Mouse (Mus musculus) CH12.LX (cell line): ENCODE measurements around the gene Smo. TPM values are rescaled to one million over a fixed set of nuclear protein-coding genes. Genes with fewer than 3 reads are reported as not detected.

Experiments
- DNase-seq: peaks from one replicate; pipeline ENCODE4 v3.0.0-alpha.2; 2013; ENCODE audit errors: extremely low read depth
- H3K27ac ChIP-seq: 2 replicates; pipeline ENCODE4 v1.5.1; 2012; ENCODE audit warnings: low read depth, mild to moderate bottlenecking, control low read depth, moderate library complexity; ENCODE audit not compliant: insufficient read depth
- H3K27me3 ChIP-seq: replicated peaks from 2 replicates; pipeline ENCODE3; 2012; ENCODE audit warnings: inconsistent platforms
- H3K36me3 ChIP-seq, 2 experiments: replicated peaks in 1 of 2; 2 replicates each; pipeline versions ENCODE3 to v1.6.1; 2012; ENCODE audit warnings: inconsistent platforms in 1 of 2, low read length in 1 of 2, mild to moderate bottlenecking in 1 of 2, mixed read lengths in 1 of 2, moderate library complexity in 1 of 2; ENCODE audit not compliant: control insufficient read depth in 1 of 2, insufficient read depth in 1 of 2
- H3K4me1 ChIP-seq, 2 experiments: 2 replicates each; pipeline ENCODE4 v1.6.1; 2012; ENCODE audit warnings: inconsistent platforms in 1 of 2, moderate library complexity in 1 of 2; ENCODE audit not compliant: insufficient read depth in 2 of 2, control insufficient read depth in 1 of 2
- H3K4me2 ChIP-seq: 2 replicates; pipeline ENCODE4 v1.6.1; 2012; ENCODE audit warnings: low read depth, mild to moderate bottlenecking, control low read depth; ENCODE audit not compliant: poor library complexity, insufficient read depth, severe bottlenecking
- H3K4me3 ChIP-seq, 3 experiments: fragments of 150-350 bp in 1 of 3; sonication (generic) in 1 of 3; replicated peaks in 1 of 3; 2 replicates each; pipeline versions ENCODE3 to v1.5.1; 2011 to 2012; ENCODE audit warnings: low read depth in 2 of 3, low read length in 2 of 3, mild to moderate bottlenecking in 2 of 3, moderate library complexity in 2 of 3, control low read depth in 1 of 3, improper control_type of control experiment in 1 of 3, inconsistent platforms in 1 of 3, mixed read lengths in 1 of 3; ENCODE audit not compliant: poor library complexity in 1 of 3
- H3K79me2 ChIP-seq: replicated peaks from 2 replicates; pipeline ENCODE4 v1.6.1; 2012; ENCODE audit warnings: mild to moderate bottlenecking, moderate library complexity; ENCODE audit not compliant: control insufficient read depth, poor library complexity, insufficient read depth, severe bottlenecking; ENCODE audit errors: extremely low read depth
- H3K9ac ChIP-seq: 2 replicates; pipeline ENCODE4 v1.6.1; 2012; ENCODE audit warnings: low read depth, mild to moderate bottlenecking, control low read depth, moderate library complexity; ENCODE audit not compliant: insufficient read depth
- H3K9me3 ChIP-seq: replicated peaks from 2 replicates; pipeline ENCODE3; 2012; ENCODE audit warnings: low read length, inconsistent platforms, mixed read lengths
- CHD2 ChIP-seq: IDR thresholded peaks from 2 replicates; pipeline ENCODE4 v1.6.1; 2011; ENCODE audit warnings: low read length, improper control_type of control experiment
- EP300 ChIP-seq: IDR thresholded peaks from 2 replicates; pipeline ENCODE4 v1.6.1; 2011; ENCODE audit warnings: low read length, improper control_type of control experiment
- GABPA ChIP-seq: IDR thresholded peaks from 2 replicates; pipeline ENCODE4 v1.6.1; 2012; ENCODE audit warnings: low read depth, low read length, improper control_type of control experiment, inconsistent platforms; ENCODE audit not compliant: insufficient replicate concordance
- HCFC1 ChIP-seq: IDR thresholded peaks from 2 replicates; pipeline ENCODE4 v1.6.1; 2012; ENCODE audit warnings: low read depth, mild to moderate bottlenecking, inconsistent platforms, low read length, improper control_type of control experiment
- JUN ChIP-seq: IDR thresholded peaks from 2 replicates; pipeline ENCODE4 v1.6.1; 2011; ENCODE audit warnings: low read depth, mild to moderate bottlenecking, low read length, improper control_type of control experiment, moderate library complexity; ENCODE audit not compliant: insufficient read depth
- MAZ ChIP-seq: IDR thresholded peaks from 2 replicates; pipeline ENCODE4 v1.6.1; 2012; ENCODE audit warnings: low read depth, mild to moderate bottlenecking, inconsistent platforms, low read length, improper control_type of control experiment, moderate library complexity
- MXI1 ChIP-seq: IDR thresholded peaks from 2 replicates; pipeline ENCODE4 v1.6.1; 2011; ENCODE audit warnings: mild to moderate bottlenecking, low read depth, low read length, improper control_type of control experiment
- MYC ChIP-seq: IDR thresholded peaks from 2 replicates; pipeline ENCODE4 v1.6.1; 2011; ENCODE audit warnings: low read depth, mild to moderate bottlenecking, improper control_type of control experiment, low read length
- NRF1 ChIP-seq: IDR thresholded peaks from 2 replicates; pipeline ENCODE4 v1.6.1; 2014; ENCODE audit warnings: low read depth, mild to moderate bottlenecking, inconsistent platforms, low read length, improper control_type of control experiment, moderate library complexity
- PAX5 ChIP-seq: IDR thresholded peaks from 2 replicates; pipeline ENCODE4 v1.6.1; 2012; ENCODE audit warnings: low read length, inconsistent platforms, mixed read lengths
- POLR2A ChIP-seq: IDR thresholded peaks from 2 replicates; pipeline ENCODE4 v1.6.1; 2011; ENCODE audit warnings: low read depth, mild to moderate bottlenecking, improper control_type of control experiment, low read length
- RAD21 ChIP-seq: IDR thresholded peaks from 2 replicates; pipeline ENCODE4 v1.6.1; 2011; ENCODE audit warnings: low read depth, mild to moderate bottlenecking, low read length, improper control_type of control experiment, moderate library complexity
- RCOR1 ChIP-seq: conservative IDR thresholded peaks from 2 replicates; pipeline ENCODE4 v1.6.1; 2012; ENCODE audit warnings: low read depth, mild to moderate bottlenecking, inconsistent platforms, low read length, improper control_type of control experiment
- SIN3A ChIP-seq: IDR thresholded peaks from 2 replicates; pipeline ENCODE4 v1.6.1; 2012; ENCODE audit warnings: low read length, improper control_type of control experiment, inconsistent platforms
- TBP ChIP-seq: conservative IDR thresholded peaks from 2 replicates; pipeline ENCODE4 v1.6.1; 2011; ENCODE audit warnings: low read depth, low read length, improper control_type of control experiment
- TCF12 ChIP-seq: IDR thresholded peaks from 2 replicates; pipeline ENCODE4 v1.6.1; 2014; ENCODE audit warnings: low read depth, mild to moderate bottlenecking, inconsistent platforms, low read length, improper control_type of control experiment
- UBTF ChIP-seq: IDR thresholded peaks from 2 replicates; pipeline ENCODE4 v1.6.1; 2012; ENCODE audit warnings: low read depth, mild to moderate bottlenecking, inconsistent platforms, low read length, improper control_type of control experiment, moderate library complexity
- USF1 ChIP-seq: IDR thresholded peaks from 2 replicates; pipeline ENCODE4 v1.6.1; 2014; ENCODE audit warnings: low read depth, mild to moderate bottlenecking, inconsistent platforms, low read length, improper control_type of control experiment
- ZKSCAN1 ChIP-seq: IDR thresholded peaks from 2 replicates; pipeline ENCODE4 v1.6.1; 2012; ENCODE audit warnings: low read depth, inconsistent platforms, low read length, improper control_type of control experiment, borderline replicate concordance
- ZNF384 ChIP-seq: IDR thresholded peaks from 2 replicates; pipeline ENCODE4 v1.6.1; 2012; ENCODE audit warnings: low read depth, low read length, improper control_type of control experiment, inconsistent platforms
- dilution Hi-C: fragments of 300-500 bp; cut with MboI; formaldehyde crosslinking; loops from 2 replicates; pipeline ENCODE4 v1.14.3; 2020; ENCODE audit warnings: low sequenced_read_pairs; ENCODE audit not compliant: extremely low pct_unique_long_range_greater_than_20kb, extremely low pct_ligation_motif_present
- in situ Hi-C: fragments of 300-500 bp; cut with MboI; formaldehyde crosslinking; loops from 3 replicates; pipeline ENCODE4 v1.14.3; 2019; ENCODE audit warnings: low sequenced_read_pairs, low pct_ligation_motif_present, low pct_unique_long_range_greater_than_20kb, mixed read lengths
- polyA plus RNA-seq: library from polyadenylated mRNA; unstranded; fragments of >175 nt; gene quantifications from 2 replicates; pipeline ENCODE4 v1.2.1, GENCODE M21; 2012; ENCODE audit warnings: low read depth; ENCODE audit not compliant: insufficient read length
- total RNA-seq, 2 experiments: library from RNA; depleted of rRNA; stranded (reverse); fragments of 300-350 nt in 1 of 2; fragments of >200 nt in 1 of 2; gene quantifications; 2 replicates each; pipeline ENCODE4 v1.2.3; 2012 to 2014

The Smo gene
- total and polyA plus RNA-seq, 3 experiments = 0.04 to 0.17 TPM; not detected in 1

DNA sequence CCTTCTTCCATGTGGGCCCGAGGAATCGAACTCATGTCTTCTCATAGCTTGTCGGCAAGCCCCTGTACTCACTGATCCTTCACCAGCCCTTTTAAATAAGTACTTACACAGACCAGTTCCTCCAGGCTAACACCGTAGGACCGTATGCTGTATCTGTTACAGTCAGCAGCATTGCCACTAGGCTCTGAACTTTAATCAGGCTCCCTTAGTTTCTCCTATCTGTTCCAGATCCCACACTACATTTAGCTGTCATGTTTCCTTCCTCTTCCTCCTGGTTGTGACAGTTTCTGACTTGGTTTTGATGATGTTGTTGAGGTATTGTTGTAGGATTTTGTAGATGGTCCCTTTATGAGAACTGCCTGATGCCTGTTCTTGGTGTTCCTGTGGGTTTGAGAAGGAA is 31.2 kb upstream of the Smo start:
- TF ChIP-seq MXI1 (no peak), RAD21 (no peak), MYC (no peak), EP300 (no peak), UBTF (no peak), SIN3A (no peak), MAZ (no peak), POLR2A (no peak), PAX5 (no peak), GABPA (no peak), RCOR1 (no peak), TCF12 (no peak), JUN (no peak), HCFC1 (no peak), ZNF384 (no peak), NRF1 (no peak), USF1 (no peak), CHD2 (no peak), ZKSCAN1 (no peak)
- H3K27me3 ChIP-seq = no peaks in the 10 kb centered on the region
- H3K4me2 ChIP-seq = no peak overlapping the region
- no peaks in the 10 kb centered on the region for H3K9me3 ChIP-seq
- H3K4me1 ChIP-seq = peaks cover 6 to 31% of the 10 kb centered on the region in 2 experiments; a peak in 2 of 4 replicates
- H3K9ac ChIP-seq = no peak overlapping the region
- in situ Hi-C loops = loop anchor here (10.0 kb wide), 1 partner anchor 121 kb away; no protein-coding TSS in a partner anchor
- no peaks in the 10 kb centered on the region; the same call in 1 of the 2 replicates for H3K79me2 ChIP-seq
- dilution Hi-C loops = no loop called here
- H3K27ac ChIP-seq = no peak overlapping the region
- DNase-seq = no peak
- no peak overlapping the region for H3K4me3 ChIP-seq
- H3K36me3 ChIP-seq = peaks cover 0 to 9% of the 10 kb centered on the region in 2 experiments

DNA sequence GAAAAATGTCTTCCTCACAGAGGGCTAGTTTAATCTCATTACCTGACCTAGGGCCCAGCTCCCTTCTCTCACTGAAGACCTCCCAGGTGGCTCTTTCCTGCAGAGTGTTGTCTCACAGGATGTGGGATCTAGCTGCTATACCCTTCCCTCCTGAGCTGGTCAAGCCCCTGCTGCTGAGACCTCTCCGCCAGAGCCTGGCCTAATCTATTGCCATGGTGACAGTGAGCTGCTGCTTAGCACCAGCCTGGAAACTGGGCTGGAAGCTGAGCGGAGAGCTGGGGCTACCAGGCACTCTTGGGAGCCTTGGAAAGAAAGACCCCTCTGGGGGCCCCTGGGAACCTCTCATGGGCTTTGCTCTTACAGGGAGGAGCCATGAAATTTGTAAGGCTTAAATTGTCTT is 27.4 kb upstream of the Smo start:
- peaks cover 6 to 26% of the 10 kb centered on the region in 2 experiments for H3K4me1 ChIP-seq
- dilution Hi-C loops = no loop called here
- no peaks in the 10 kb centered on the region; the same call in 1 of the 2 replicates for H3K79me2 ChIP-seq
- in situ Hi-C loops = loop anchor here (10.0 kb wide), 1 partner anchor 117 kb away; no protein-coding TSS in a partner anchor
- H3K9ac ChIP-seq = no peak overlapping the region
- H3K4me2 ChIP-seq = no peak overlapping the region
- H3K27me3 ChIP-seq = no peaks in the 10 kb centered on the region
- H3K27ac ChIP-seq = no peak overlapping the region
- DNase-seq = no peak
- no peak for TF ChIP-seq EP300
- TF ChIP-seq SIN3A = no peak
- TF ChIP-seq MAZ = no peak
- no peak for TF ChIP-seq TBP
- H3K36me3 ChIP-seq = peaks cover under 1 to 20% of the 10 kb centered on the region in 2 experiments
- H3K4me3 ChIP-seq = no peak overlapping the region
- H3K9me3 ChIP-seq = no peaks in the 10 kb centered on the region
